8 mouse cellular contexts compared by ENCODE assay signal in genomic region chr5:117158335-117159018, GRCm38 (mm10). TPM values are rescaled to one million over a fixed set of nuclear protein-coding genes. Genes with fewer than 3 reads are reported as not detected.
DNase-seq lines count a peak whose midpoint lies in the region; ATAC-seq and TF ChIP-seq lines count a peak whose summit lies in the region.

No protein-coding gene starts in this region.

- WGBS in heart, embryonic 10.5 days, result 84% methylated on average over 7 of the region's 7 CpGs
- 63% methylated on average over 7 of the region's 7 CpGs for WGBS in intestine, postnatal 0 days
- WGBS in hindbrain, postnatal 0 days, result 81% methylated on average over 7 of the region's 7 CpGs

- no peaks in the 10 kb centered on the region for H3K9me3 ChIP-seq in heart, embryonic 10.5 days
- H3K9me3 ChIP-seq in intestine, postnatal 0 days (ENCODE audit: control insufficient read depth), result no peaks in the 10 kb centered on the region
- no peaks in the 10 kb centered on the region for H3K9me3 ChIP-seq in hindbrain, postnatal 0 days (ENCODE audit: low read length)

- H3K27ac ChIP-seq in heart, embryonic 10.5 days, result no peak overlapping the region
- peak overlapping the region; percentile 91 for H3K27ac ChIP-seq in intestine, postnatal 0 days (ENCODE audit: low read depth, low read length)
- H3K27ac ChIP-seq in hindbrain, postnatal 0 days, result no peak overlapping the region

- H3K4me3 ChIP-seq in heart, embryonic 10.5 days, result no peak overlapping the region
- H3K4me3 ChIP-seq in intestine, postnatal 0 days (ENCODE audit: low read depth, low read length), result no peak overlapping the region
- H3K4me3 ChIP-seq in hindbrain, postnatal 0 days (ENCODE audit: low read length), result no peak overlapping the region

- no peak overlapping the region for H3K9ac ChIP-seq in intestine, postnatal 0 days (ENCODE audit: low read depth, low read length)
- no peak overlapping the region for H3K9ac ChIP-seq in hindbrain, postnatal 0 days (replicated peaks; ENCODE audit: low read length)

- ATAC-seq in intestine, postnatal 0 days, result peak; percentile 31
- ATAC-seq in erythroid progenitor cell, adult 5-6 weeks (replicated peaks; ENCODE audit: low FRiP score, poor library complexity, severe bottlenecking), result no peak
- no peak for ATAC-seq in hindbrain, postnatal 0 days

- H3K4me2 ChIP-seq in intestine, postnatal 0 days (replicated peaks; ENCODE audit: low read depth), result no peak overlapping the region
- H3K4me2 ChIP-seq in hindbrain, postnatal 0 days (ENCODE audit: low read depth, low read length), result no peak overlapping the region

- no peaks in the 10 kb centered on the region for H3K27me3 ChIP-seq in heart, embryonic 10.5 days (ENCODE audit: insufficient read depth, poor library complexity, severe bottlenecking)
- H3K27me3 ChIP-seq in intestine, postnatal 0 days (replicated peaks; ENCODE audit: control insufficient read depth, insufficient read depth, low read length), result no peaks in the 10 kb centered on the region
- H3K27me3 ChIP-seq in hindbrain, postnatal 0 days (ENCODE audit: insufficient read depth, low read length), result no peaks in the 10 kb centered on the region

- peaks cover 3% of the 10 kb centered on the region; the same call in 1 of the 2 replicates for H3K36me3 ChIP-seq in heart, embryonic 10.5 days
- peaks cover 4% of the 10 kb centered on the region; the same call in 1 of the 2 replicates for H3K36me3 ChIP-seq in intestine, postnatal 0 days (ENCODE audit: control insufficient read depth, insufficient read depth)
- no peaks in the 10 kb centered on the region for H3K36me3 ChIP-seq in hindbrain, postnatal 0 days (ENCODE audit: insufficient read depth, low read length)

- no peak for TF ChIP-seq CTCF in intestine, postnatal 0 days (IDR thresholded peaks at IDR 0.05; ENCODE audit: low read depth)
- TF ChIP-seq CTCF in hindbrain, postnatal 0 days (IDR thresholded peaks at IDR 0.05; ENCODE audit: low read depth), result no peak

- H3K4me1 ChIP-seq in heart, embryonic 10.5 days, result peaks cover 16% of the 10 kb centered on the region
- H3K4me1 ChIP-seq in intestine, postnatal 0 days (replicated peaks; ENCODE audit: control insufficient read depth, insufficient read depth, low read length), result no peaks in the 10 kb centered on the region
- H3K4me1 ChIP-seq in hindbrain, postnatal 0 days (ENCODE audit: insufficient read depth, low read length), result no peaks in the 10 kb centered on the region

- peak; percentile 57 to 82 for DNase-seq in heart, adult 18-20 months
- no peak for DNase-seq in heart, embryonic 10.5 days (ENCODE audit: low spot score)
- peak; percentile 20 to 42 for DNase-seq in adrenal gland, postnatal 4 days (ENCODE audit: low spot score in 2 of 2)
- peak; percentile 51 to 56 for DNase-seq in lung, postnatal 4 days
- DNase-seq in frontal cortex, postnatal 36 days (ENCODE audit: low spot score in 2 of 2), result no peak
- DNase-seq in hindbrain, postnatal 0 days (ENCODE audit: low spot score), result no peak

RNA-seq across cellular contexts. Expression of gene Taok3, which starts 38.5 kb away (rescaled TPM):
- 1 to 10 TPM; 5.8 to 7.8 TPM for total RNA-seq in heart, adult 18-20 months (2021)
- 12.2 and 18.6 TPM in 2 replicates for polyA plus RNA-seq in heart, embryonic 10.5 days (2016; fragmentation: Nextera tagmentation; extraction: Ambion mirVana)
- total RNA-seq in adrenal gland, postnatal 4 days (2021), result 10 to 100 TPM; 39.3 to 39.5 TPM
- polyA plus RNA-seq in intestine, postnatal 0 days (2015; fragmentation: Nextera tagmentation; extraction: Ambion mirVana), result 40.4 and 47.7 TPM in 2 replicates
- 53.7 and 55.1 TPM in 2 replicates for total RNA-seq in erythroid progenitor cell, adult 5-6 weeks (2015; ENCODE audit: low replicate concordance)
- total RNA-seq in erythroid progenitor cell, adult 5-6 weeks (2017; ENCODE audit: low replicate concordance), result 48.5 and 60.2 TPM in 2 replicates
- total RNA-seq in hindbrain, postnatal 0 days (2014; rRNA removed), result 21.0 and 27.3 TPM in 2 replicates
- polyA plus RNA-seq in hindbrain, postnatal 0 days (2015; fragmentation: Nextera tagmentation; extraction: Ambion mirVana), result 50.2 and 51.9 TPM in 2 replicates

RNA-seq across cellular contexts. Expression of gene Suds3, which starts 42.6 kb away (rescaled TPM):
- total RNA-seq in heart, adult 18-20 months (2021), result 10 to 100 TPM; 84.8 to 92.0 TPM
- 54.8 and 76.3 TPM in 2 replicates for polyA plus RNA-seq in heart, embryonic 10.5 days (2016; fragmentation: Nextera tagmentation; extraction: Ambion mirVana)
- 100 to 1,000 TPM in 1 of 2 experiments, 10 to 100 TPM in 1; 97.0 to 108 TPM for total RNA-seq in adrenal gland, postnatal 4 days (2021)
- 41.8 and 47.2 TPM in 2 replicates for polyA plus RNA-seq in intestine, postnatal 0 days (2015; fragmentation: Nextera tagmentation; extraction: Ambion mirVana)
- 23.5 and 31.7 TPM in 2 replicates for total RNA-seq in erythroid progenitor cell, adult 5-6 weeks (2015; ENCODE audit: low replicate concordance)
- 62.6 and 70.5 TPM in 2 replicates for total RNA-seq in erythroid progenitor cell, adult 5-6 weeks (2017; ENCODE audit: low replicate concordance)
- total RNA-seq in hindbrain, postnatal 0 days (2014; rRNA removed), result 83.4 and 99.7 TPM in 2 replicates
- polyA plus RNA-seq in hindbrain, postnatal 0 days (2015; fragmentation: Nextera tagmentation; extraction: Ambion mirVana), result 65.4 and 68.1 TPM in 2 replicates

Comparison
In these comparisons a context has a peak if more than half of its experiments do, and no peak if none do; other contexts are left out.
1. DNase-seq: peak in heart, adult 18-20 months (2 of 2), adrenal gland, postnatal 4 days (2 of 2) and lung, postnatal 4 days (2 of 2); none in heart, embryonic 10.5 days (single experiment), frontal cortex, postnatal 36 days (0 of 2) and hindbrain, postnatal 0 days (single experiment).